Mouse (Mus musculus) lung, embryonic 14.5 days (tissue): ENCODE data around the gene Dusp7. TPM values are rescaled to one million over a fixed set of nuclear protein-coding genes. Genes with fewer than 3 reads are reported as not detected.

Experiments
- ATAC-seq: fragments of 200-750 bp; cut with Nextera tagmentation; 2 replicates; pipeline ENCODE4 v1.8.0; 2017; ENCODE audit warnings: mild to moderate bottlenecking, moderate TSS enrichment, moderate library complexity; ENCODE audit not compliant: insufficient read depth
- DNase-seq: peaks from one replicate; pipeline ENCODE4 v3.0.0-alpha.2; 2015
- H3K27ac ChIP-seq: fragments of 300-500 bp; sonication (generic); 2 replicates; pipeline ENCODE4 v1.5.1; 2014; ENCODE audit warnings: low read depth, mild to moderate bottlenecking, moderate library complexity
- H3K27me3 ChIP-seq: fragments of 300-500 bp; sonication (generic); 2 replicates; pipeline ENCODE4 v1.6.1; 2014; ENCODE audit warnings: low read length, control low read depth; ENCODE audit not compliant: insufficient read depth
- H3K36me3 ChIP-seq: fragments of 300-500 bp; sonication (generic); 2 replicates; pipeline ENCODE4 v1.6.1; 2014; ENCODE audit warnings: control low read depth; ENCODE audit not compliant: insufficient read depth
- H3K4me1 ChIP-seq: fragments of 300-500 bp; sonication (generic); 2 replicates; pipeline ENCODE4 v1.6.1; 2014; ENCODE audit warnings: antibody characterized with exemption, control low read depth; ENCODE audit not compliant: insufficient read depth
- H3K4me2 ChIP-seq: fragments of 300-500 bp; sonication (generic); 2 replicates; pipeline ENCODE4 v1.6.1; 2014; ENCODE audit warnings: mild to moderate bottlenecking
- H3K4me3 ChIP-seq: fragments of 300-500 bp; sonication (generic); 2 replicates; pipeline ENCODE4 v1.5.1; 2014; ENCODE audit warnings: low read depth, low read length
- H3K9ac ChIP-seq: fragments of 300-500 bp; sonication (generic); 2 replicates; pipeline ENCODE4 v1.6.1; 2014
- H3K9me3 ChIP-seq: fragments of 300-500 bp; sonication (generic); 2 replicates; pipeline ENCODE4 v1.6.1; 2016; ENCODE audit warnings: low read depth, low read length, control low read depth
- CTCF ChIP-seq: IDR thresholded peaks from 2 replicates; pipeline ENCODE4 v1.5.1; 2016; ENCODE audit warnings: antibody characterized with exemption, low read depth
- WGBS: fragments of 180-500 bp; shearing (Covaris S2); extraction: QIAGEN DNeasy Blood & Tissue Kit; methylation state at CpG from one replicate; pipeline ENCODE4 v1.1.7; 2014; 5-methylcytosine and 5-hydroxymethylcytosine counted together
- polyA plus RNA-seq: library from polyadenylated mRNA; unstranded; fragments of >200 nt; fragmentation: Nextera tagmentation; extraction: Ambion mirVana; gene quantifications from 2 replicates; pipeline ENCODE4 v1.2.1, GENCODE M21; 2014

Gene Dusp7
- polyA plus RNA-seq, 1 experiment from 2014 or later = 27.3 TPM

DNA sequence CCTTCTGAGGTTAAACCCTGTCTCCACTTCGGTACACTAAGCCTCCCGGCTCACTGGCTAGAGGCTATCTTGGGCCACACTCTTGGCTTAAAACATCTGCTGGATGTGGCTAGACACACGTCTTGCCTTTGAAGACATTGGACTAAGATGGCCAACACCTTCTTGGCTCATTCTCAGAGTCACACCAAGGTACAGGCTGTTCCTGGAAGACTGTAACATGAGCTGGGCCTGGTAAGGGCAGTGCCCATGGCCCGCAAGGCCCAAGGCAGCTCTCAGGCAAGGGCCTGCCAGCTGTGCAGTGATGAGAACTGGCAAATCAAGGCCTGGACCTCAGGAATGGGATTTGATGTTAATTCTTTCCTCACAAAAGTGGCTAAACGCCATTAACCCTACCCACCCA lies 45.2 kb downstream of the Dusp7 start:
- Histone ChIP-seq H3K27ac (no peak overlapping the region), H3K4me2 (no peak overlapping the region), H3K36me3 (no peaks in the 10 kb centered on the region), H3K4me3 (no peak overlapping the region), H3K4me1 (peaks cover 11% of the 10 kb centered on the region; the same call in 1 of the 2 replicates), H3K9me3 (no peaks in the 10 kb centered on the region), H3K27me3 (no peaks in the 10 kb centered on the region), H3K9ac (no peak overlapping the region)
- WGBS = 70% methylated on average over 5 of the region's 5 CpGs
- ATAC-seq (no peak), DNase-seq (no peak)
- no peak for TF ChIP-seq CTCF

GRCm38 (mm10) chr9:106416826-106417225 lies 48.4 kb downstream of the Dusp7 start:
- 77% methylated on average over 6 of the region's 6 CpGs for WGBS
- H3K4me2 ChIP-seq = no peak overlapping the region
- H3K4me3 ChIP-seq = no peak overlapping the region
- no peak for ATAC-seq
- DNase-seq = no peak
- no peak overlapping the region for H3K9ac ChIP-seq
- H3K9me3 ChIP-seq = no peaks in the 10 kb centered on the region
- no peak for TF ChIP-seq CTCF
- no peak overlapping the region for H3K27ac ChIP-seq
- H3K36me3 ChIP-seq = no peaks in the 10 kb centered on the region
- H3K4me1 ChIP-seq = peaks cover 15% of the 10 kb centered on the region
- no peaks in the 10 kb centered on the region for H3K27me3 ChIP-seq

GRCm38 (mm10) chr9:106417841-106418625 lies 49.6 kb downstream of the Dusp7 start:
- H3K9ac ChIP-seq = peak overlapping the region; percentile 18; the same call in 1 of the 2 replicates
- H3K4me2 ChIP-seq = peak overlapping the region; percentile 70
- 14% methylated on average over 29 of the region's 29 CpGs for WGBS
- ATAC-seq = peak; percentile 74
- no peaks in the 10 kb centered on the region for H3K27me3 ChIP-seq
- peak; percentile 94 for DNase-seq
- H3K27ac ChIP-seq = peak overlapping the region; percentile 46; the same call in 1 of the 2 replicates
- H3K36me3 ChIP-seq = no peaks in the 10 kb centered on the region
- peak; percentile 57 for TF ChIP-seq CTCF
- H3K9me3 ChIP-seq = no peaks in the 10 kb centered on the region
- peak overlapping the region; percentile 31 for H3K4me3 ChIP-seq
- peaks cover 15% of the 10 kb centered on the region for H3K4me1 ChIP-seq

- Histone ChIP-seq H3K4me1 (peaks cover 15% of the 10 kb centered on the region), H3K4me3 (no peak overlapping the region), H3K9ac (0 out of 2 replicates have a peak overlapping the region, but pooled peaks have one; percentile 2), H3K36me3 (no peaks in the 10 kb centered on the region), H3K9me3 (no peaks in the 10 kb centered on the region), H3K4me2 (no peak overlapping the region; the same call in 1 of the 2 replicates), H3K27me3 (no peaks in the 10 kb centered on the region), H3K27ac (no peak overlapping the region)
- TF ChIP-seq CTCF = no peak
- DNase-seq = no peak
- whole genome bisulfite sequencing = 12% methylated on average over 2 of the region's 2 CpGs
- no peak for ATAC-seq
Measured at GRCm38 (mm10) chr9:106420608-106421007, 52.2 kb downstream of the Dusp7 start.

DNA sequence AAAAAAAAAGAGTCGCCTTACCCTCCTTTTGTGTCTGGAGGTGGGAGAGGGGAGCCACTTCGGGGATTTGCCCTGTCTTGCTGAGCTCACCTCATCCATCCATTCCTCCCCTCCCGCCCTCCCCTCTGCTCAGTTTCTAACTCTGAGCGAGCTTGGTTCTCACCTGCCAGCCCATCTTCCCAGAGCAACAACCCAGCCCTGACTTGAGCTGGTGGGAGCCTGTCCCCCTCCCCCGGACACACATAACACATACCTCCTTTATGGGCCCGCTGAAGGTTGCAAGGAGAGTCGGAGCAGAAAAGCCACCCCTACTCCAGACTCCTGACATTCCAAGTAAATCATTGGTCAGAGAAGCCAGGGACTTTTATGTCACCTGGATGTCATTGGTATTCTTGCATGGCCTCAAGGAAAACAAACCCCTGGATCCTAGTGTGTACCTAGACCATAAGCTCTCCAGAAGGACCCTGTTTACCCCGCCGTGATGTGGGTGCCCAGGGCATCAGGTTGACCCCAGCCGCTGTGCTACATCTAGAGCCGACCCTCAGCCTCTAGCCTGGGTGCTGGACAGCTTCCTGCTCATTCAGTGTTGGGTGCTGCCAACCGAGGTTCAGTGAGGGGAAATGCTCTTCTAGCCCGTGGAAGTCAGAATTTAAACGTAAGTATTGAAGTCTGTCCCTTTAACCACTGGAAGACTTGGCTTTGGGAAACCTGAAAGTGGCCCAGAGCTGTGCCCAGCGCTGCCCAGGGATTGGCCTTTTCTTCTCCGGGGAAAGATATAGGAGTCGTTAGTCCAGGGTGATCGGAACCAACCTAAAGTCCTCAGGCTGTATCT lies 52.8 kb downstream of the Dusp7 start:
- no peak overlapping the region for H3K9ac ChIP-seq
- DNase-seq (no peak), ATAC-seq (peak; percentile 29; the same call in 1 of the 2 replicates)
- no peak overlapping the region for H3K4me3 ChIP-seq
- no peaks in the 10 kb centered on the region for H3K9me3 ChIP-seq
- peaks cover 15% of the 10 kb centered on the region for H3K4me1 ChIP-seq
- 9% methylated on average over 18 of the region's 18 CpGs for WGBS
- TF ChIP-seq CTCF = no peak
- no peaks in the 10 kb centered on the region for H3K36me3 ChIP-seq
- no peaks in the 10 kb centered on the region for H3K27me3 ChIP-seq
- peak overlapping the region; percentile 51 for H3K4me2 ChIP-seq
- H3K27ac ChIP-seq = no peak overlapping the region

- ATAC-seq (peak; percentile 74), DNase-seq (peak; percentile 97)
- WGBS = 0% methylated on average over 3 of the region's 3 CpGs
- Histone ChIP-seq H3K4me2 (peak overlapping the region; percentile 51), H3K27me3 (no peaks in the 10 kb centered on the region), H3K27ac (no peak overlapping the region), H3K4me1 (peaks cover 15% of the 10 kb centered on the region), H3K9ac (no peak overlapping the region), H3K4me3 (no peak overlapping the region), H3K36me3 (no peaks in the 10 kb centered on the region), H3K9me3 (no peaks in the 10 kb centered on the region)
- peak; percentile 98 for TF ChIP-seq CTCF
Measured at GRCm38 (mm10) chr9:106421865-106422160, 53.4 kb downstream of the Dusp7 start.

Other genes starting within 250 kb of the Dusp7 start
- gene Glyctk, start 210.5 kb upstream of the Dusp7 start, polyA plus RNA-seq = 1.5 and 1.6 TPM in 2 replicates
- gene Wdr82, start 197.7 kb upstream of the Dusp7 start, polyA plus RNA-seq = 26.7 and 26.9 TPM in 2 replicates
- 49.2 and 55.0 TPM in 2 replicates for gene Ppm1m, start 168.9 kb upstream of the Dusp7 start, polyA plus RNA-seq
- gene Twf2, start 165.5 kb upstream of the Dusp7 start, polyA plus RNA-seq = 77.0 and 78.1 TPM in 2 replicates
- 0.08 and 0.09 TPM in 2 replicates for gene Tlr9, start 146.0 kb upstream of the Dusp7 start, polyA plus RNA-seq
- gene Alas1, start 120.0 kb upstream of the Dusp7 start, polyA plus RNA-seq = 104 and 110 TPM in 2 replicates
- 27.1 and 29.5 TPM in 2 replicates for gene Poc1a, start 87.6 kb upstream of the Dusp7 start, polyA plus RNA-seq
- gene Rpl29, start 60.8 kb downstream of the Dusp7 start, polyA plus RNA-seq = 1,268 and 1,276 TPM in 2 replicates
- gene Acy1, start 69.7 kb downstream of the Dusp7 start, polyA plus RNA-seq = 33.2 and 34.9 TPM in 2 replicates
- 10.0 and 11.0 TPM in 2 replicates for gene Abhd14b, start 78.8 kb downstream of the Dusp7 start, polyA plus RNA-seq
- 46.0 and 48.4 TPM in 2 replicates for gene Abhd14a, start 79.0 kb downstream of the Dusp7 start, polyA plus RNA-seq
- 95.9 and 109 TPM in 2 replicates for gene Pcbp4, start 84.7 kb downstream of the Dusp7 start, polyA plus RNA-seq
- gene Gpr62, start 97.3 kb downstream of the Dusp7 start, polyA plus RNA-seq = 0.26 and 0.34 TPM in 2 replicates
- gene Rrp9, start 107.3 kb downstream of the Dusp7 start, polyA plus RNA-seq = 45.2 and 52.7 TPM in 2 replicates
- 1.6 and 2.4 TPM in 2 replicates for gene Parp3, start 108.3 kb downstream of the Dusp7 start, polyA plus RNA-seq
- not detected in 2 replicates for gene Iqcf1, start 131.3 kb downstream of the Dusp7 start, polyA plus RNA-seq
- not detected in 2 replicates for gene Iqcf5, start 145.9 kb downstream of the Dusp7 start, polyA plus RNA-seq
- gene Iqcf3, start 193.0 kb downstream of the Dusp7 start, polyA plus RNA-seq = not detected in 2 replicates
- gene Iqcf4, start 202.4 kb downstream of the Dusp7 start, polyA plus RNA-seq = not detected in 2 replicates